Mouse (Mus musculus) liver, adult 2 months (tissue): ENCODE results near the gene Ano2.

ENCODE experiments used
- CTCF ChIP-seq: fragments of 200-500 bp; IDR thresholded peaks from 2 replicates; pipeline ENCODE4 v1.5.1; 2011; ENCODE audit warnings: low read depth, low read length, control low read depth
- POLR2A ChIP-seq: fragments of 200-500 bp; IDR thresholded peaks from 2 replicates; pipeline ENCODE4 v1.6.1; 2011; ENCODE audit warnings: low read length, control low read depth; ENCODE audit not compliant: insufficient read depth; ENCODE audit errors: extremely low read depth

GRCm38 (mm10) chr6:125678492-125678891, 11.7 kb upstream of the Ano2 start:
- TF ChIP-seq POLR2A (no peak), CTCF (no peak)
